Mouse (Mus musculus) left cerebral cortex, postnatal 25 days (tissue): ENCODE measurements around the gene Apba3. TPM values are rescaled to one million over a fixed set of nuclear protein-coding genes. Genes with fewer than 3 reads are reported as not detected.
A peak's percentile ranks its signal among the peaks of the same experiment; 100 is the strongest.
"Not testable (repeated sequence)": the region's sequence is repeated elsewhere in the genome, so short reads cannot be mapped to it uniquely, and the experiment has no call there.

ENCODE experiments used
- DNase-seq, 2 experiments: peaks; one replicate each; pipeline ENCODE4 v3.0.0; 2022; ENCODE audit warnings: low spot score in 2 of 2, mixed read lengths in 1 of 2
- intact Hi-C: fragments of 180-260 bp; cut with DNase I; formaldehyde crosslinking; loops from one replicate; pipeline ENCODE4 v1.15.1; 2025
- total RNA-seq, 2 experiments: library from RNA; stranded (reverse); gene quantifications; 2 replicates each; pipeline ENCODE4 v1.2.3; 2021

Apba3 gene
- 10 to 100 TPM; 38.6 to 40.0 TPM for total RNA-seq

DNA sequence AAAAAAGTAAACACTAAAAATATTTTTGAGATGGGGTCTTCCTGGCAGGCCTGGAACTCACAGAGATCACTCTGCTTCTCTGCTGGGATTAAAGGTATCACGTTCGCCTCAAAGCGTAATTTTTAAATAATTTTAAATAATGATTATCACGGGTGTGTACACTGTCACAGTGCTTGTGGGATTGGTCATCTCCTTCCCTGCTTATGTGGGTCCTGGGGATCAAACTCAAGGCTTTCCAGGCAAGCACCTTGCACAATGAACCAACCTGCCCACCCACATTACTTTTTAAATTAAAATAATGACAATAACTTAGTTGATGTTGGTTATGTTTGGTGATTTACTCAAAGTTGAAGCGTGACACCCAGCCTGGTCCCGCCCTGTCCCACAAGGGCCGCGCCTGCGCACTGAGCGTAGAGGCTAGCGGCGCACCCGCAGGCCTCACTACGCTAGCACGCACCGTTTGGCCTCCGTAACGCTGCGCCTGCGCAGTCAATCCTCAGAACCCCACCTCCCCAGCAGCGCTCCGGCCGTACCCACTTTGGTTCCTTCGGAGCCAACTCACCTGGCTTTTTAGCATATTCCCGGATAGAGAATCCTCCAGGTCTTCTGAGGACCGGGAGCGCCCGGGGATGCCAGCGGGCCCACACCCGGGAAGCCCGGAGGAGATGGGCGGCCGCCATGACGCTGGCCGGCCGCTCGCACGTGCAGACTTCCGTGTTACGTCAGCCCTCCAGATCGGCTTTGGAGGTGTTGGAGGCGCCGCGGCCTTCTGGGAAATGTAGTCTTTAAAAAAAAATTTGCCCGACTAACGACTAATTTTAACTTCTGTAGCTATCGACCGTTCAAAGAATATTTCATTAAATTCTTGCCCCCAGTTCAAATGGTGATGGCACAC lies at the start of gene Apba3, which contains the start of gene Mrpl54:
Gene Apba3 (plus strand): TSS at position 750 of the 895 bp plus-strand sequence.
Gene Mrpl54 (minus strand): TSS at position 724 of the 895 bp plus-strand sequence.
- intact Hi-C loops = no loop called here
- DNase-seq = peak; percentile 96 to 98

- DNase-seq = not testable (repeated sequence)
- intact Hi-C loops = loop anchor here (2.0 kb wide), 1 partner anchor 18 kb away; no protein-coding TSS in a partner anchor
These were observed 49.5 kb upstream of the Apba3 start for GRCm38 (mm10) chr10:81217267-81217666.

- DNase-seq = peak in 1 of 2 experiments; percentile 50
- intact Hi-C loops = loop anchor here (2.0 kb wide), 1 partner anchor 19 kb away; no protein-coding TSS in a partner anchor
These were observed 48.8 kb upstream of the Apba3 start for GRCm38 (mm10) chr10:81217964-81218363.

- DNase-seq = no peak
- intact Hi-C loops = no loop called here
These were observed 45.3 kb upstream of the Apba3 start for GRCm38 (mm10) chr10:81221402-81222015.

DNA sequence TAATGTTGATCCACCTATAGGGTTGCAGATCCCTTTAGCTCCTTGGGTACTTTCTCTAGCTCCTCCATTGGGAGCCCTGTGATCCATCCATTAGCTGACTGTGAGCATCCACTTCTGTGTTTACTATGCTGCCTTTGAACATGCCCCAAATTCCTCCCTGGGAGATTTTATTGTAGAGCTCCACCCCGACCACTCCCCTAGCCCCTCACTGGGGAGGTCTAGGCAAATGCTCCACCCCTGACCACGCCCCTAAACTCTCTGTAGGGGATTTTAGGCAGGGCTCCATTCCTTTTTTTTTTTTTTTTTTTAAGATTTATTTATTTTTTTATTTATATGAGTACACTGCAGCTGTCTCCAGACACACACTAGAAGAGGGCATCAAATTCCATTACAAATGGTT lies 43.0 kb upstream of the Apba3 start:
- DNase-seq, intact Hi-C loops: not testable (repeated sequence)

DNA sequence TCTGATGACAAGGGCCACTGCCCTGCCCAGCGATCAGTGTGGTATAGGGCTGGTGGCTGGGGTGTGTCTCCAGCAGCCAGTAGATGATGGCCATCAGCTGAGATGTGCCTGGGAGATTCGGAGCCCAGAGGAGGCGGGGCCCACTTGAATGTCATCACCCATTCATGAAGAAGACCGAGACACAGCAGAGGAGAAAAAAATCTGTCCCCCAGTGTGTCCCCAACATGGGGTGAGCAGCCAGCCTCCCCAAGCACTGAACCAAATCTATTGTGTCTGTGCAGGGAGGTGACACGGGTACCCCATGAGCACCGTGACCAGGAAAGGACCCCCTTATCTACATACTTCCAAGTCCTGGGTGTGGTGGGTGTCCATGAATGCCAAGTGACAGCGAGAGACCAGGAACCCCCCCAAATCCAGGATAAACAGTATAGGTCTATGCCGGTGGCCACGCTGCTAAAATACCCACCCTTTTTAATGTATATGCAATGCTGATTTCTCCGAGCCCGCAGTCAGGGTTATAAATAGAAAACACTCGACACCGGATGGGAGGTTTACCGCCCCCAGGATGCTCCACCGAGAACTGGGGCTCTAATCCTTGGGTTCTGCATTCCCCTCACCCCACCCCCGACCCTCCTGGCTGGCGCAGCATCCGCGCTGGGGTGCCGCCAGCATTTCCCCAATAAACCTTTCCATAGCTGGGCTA lies 36.9 kb upstream of the Apba3 start:
- DNase-seq = peak; percentile 52 to 76
- intact Hi-C loops = no loop called here

GRCm38 (mm10) chr10:81230438-81231332 lies 36.1 kb upstream of the Apba3 start, which contains the start of gene Atcay:
Gene Atcay (minus strand): TSS chr10:81230833.
- intact Hi-C loops = no loop called here
- peak; percentile 86 to 95 for DNase-seq

DNA sequence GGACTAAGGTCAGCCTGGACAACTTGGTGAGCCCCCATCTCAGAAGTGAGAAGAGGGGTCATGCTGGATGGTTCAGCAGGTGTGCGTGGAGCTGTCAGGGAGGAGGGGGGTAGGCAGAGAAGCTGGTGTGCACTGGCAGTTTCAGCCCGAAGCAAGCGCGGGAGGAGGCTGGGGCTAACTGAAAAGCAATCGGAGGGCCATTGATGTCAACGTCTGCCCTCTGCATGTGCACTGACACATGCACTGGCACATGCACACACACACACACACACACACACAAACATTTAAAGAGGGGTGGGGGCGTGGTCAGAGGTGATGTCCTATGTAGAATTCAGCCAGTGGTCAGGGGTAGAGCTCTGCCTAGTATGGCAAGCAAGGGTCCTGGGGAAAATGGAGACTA lies 35.3 kb upstream of the Apba3 start:
- no peak for DNase-seq
- intact Hi-C loops = no loop called here

DNA sequence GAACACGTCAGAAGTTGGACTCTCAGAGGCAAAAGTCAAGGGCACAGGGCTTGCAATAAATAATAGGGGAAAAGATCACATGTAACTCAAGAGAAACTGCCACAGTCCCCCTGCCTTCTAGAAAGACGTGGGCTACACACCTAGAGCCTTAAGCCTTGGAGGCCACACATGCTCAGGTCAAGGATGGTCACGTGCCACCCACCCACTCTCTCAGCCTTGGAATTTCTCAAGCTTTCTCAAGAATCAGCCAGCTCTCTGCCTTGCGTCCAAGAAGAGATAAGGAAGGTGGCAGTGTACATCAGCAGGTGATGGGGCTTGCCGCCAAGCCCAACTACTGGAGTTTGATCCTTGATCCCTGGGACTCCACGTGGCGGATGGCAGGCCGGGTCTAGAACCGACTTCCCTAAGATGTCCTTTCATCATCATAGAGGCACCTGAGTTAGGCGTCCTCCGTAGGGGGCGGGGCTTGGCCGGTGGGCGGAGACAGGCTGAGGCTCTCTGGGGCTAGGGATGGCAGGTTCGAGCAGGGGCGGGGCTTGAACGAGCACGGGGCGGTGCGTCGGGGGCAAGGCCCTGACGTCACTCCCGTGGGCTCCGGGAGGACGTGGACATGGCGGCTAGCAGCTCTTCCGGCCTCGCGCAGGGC lies 34.1 kb upstream of the Apba3 start, which contains the start of gene Zfr2:
Gene Zfr2 (plus strand): TSS at position 576 of the 646 bp plus-strand sequence.
- peak; percentile 93 to 97 for DNase-seq
- intact Hi-C loops = no loop called here

DNA sequence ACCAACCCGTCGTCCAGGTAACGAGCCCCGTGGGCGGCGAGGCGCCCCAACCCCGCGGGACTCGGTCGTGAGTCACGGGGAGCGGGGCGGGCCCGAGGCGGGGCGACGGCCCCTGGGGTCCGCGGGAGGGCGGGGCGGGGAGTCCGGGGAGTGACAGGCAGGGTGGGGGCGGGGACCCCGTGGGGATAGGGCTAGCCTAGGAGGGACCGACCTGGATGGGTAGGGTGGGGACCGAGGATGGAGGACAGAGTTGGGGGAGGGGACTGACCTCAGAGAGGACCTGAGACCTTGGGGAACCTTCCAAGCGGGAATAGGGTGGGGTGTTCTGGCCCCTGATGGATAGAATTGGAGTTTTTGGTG lies 33.6 kb upstream of the Apba3 start:
- DNase-seq = no peak
- intact Hi-C loops = no loop called here

- DNase-seq = no peak
- intact Hi-C loops = no loop called here
These were observed 32.6 kb upstream of the Apba3 start for GRCm38 (mm10) chr10:81234206-81234605.

- DNase-seq = no peak
- intact Hi-C loops = no loop called here
These were observed 30.1 kb upstream of the Apba3 start for GRCm38 (mm10) chr10:81236471-81237268.

GRCm38 (mm10) chr10:81238618-81239017 lies 28.1 kb upstream of the Apba3 start:
- intact Hi-C loops = no loop called here

GRCm38 (mm10) chr10:81240876-81241275 lies 25.9 kb upstream of the Apba3 start:
- intact Hi-C loops = no loop called here
- peak in 1 of 2 experiments; percentile 78 for DNase-seq

More at GRCm38 (mm10) chr10:81238618-81239017, 28.1 kb upstream of the Apba3 start:
- no peak for DNase-seq

DNA sequence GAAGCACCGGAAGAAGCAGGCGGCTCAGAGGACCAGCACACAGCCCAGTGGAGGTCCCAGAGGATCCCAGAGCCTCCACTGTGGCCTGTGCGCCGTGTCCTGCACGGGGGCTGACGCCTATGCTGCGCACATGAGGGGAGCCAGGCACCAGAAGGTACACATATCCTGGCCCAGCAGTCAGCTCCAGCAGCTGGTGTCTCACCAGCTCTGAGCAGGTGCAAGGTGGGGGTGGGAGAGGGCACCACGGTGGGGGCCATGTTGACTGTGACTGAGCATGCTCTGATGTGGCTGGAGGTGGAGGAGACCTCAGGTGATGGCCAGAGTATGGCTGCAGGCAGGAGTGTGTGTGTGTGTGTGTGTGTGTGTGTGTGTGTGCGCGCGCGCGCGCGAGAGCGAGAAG lies 24.7 kb upstream of the Apba3 start:
- DNase-seq = no peak
- intact Hi-C loops = no loop called here

DNA sequence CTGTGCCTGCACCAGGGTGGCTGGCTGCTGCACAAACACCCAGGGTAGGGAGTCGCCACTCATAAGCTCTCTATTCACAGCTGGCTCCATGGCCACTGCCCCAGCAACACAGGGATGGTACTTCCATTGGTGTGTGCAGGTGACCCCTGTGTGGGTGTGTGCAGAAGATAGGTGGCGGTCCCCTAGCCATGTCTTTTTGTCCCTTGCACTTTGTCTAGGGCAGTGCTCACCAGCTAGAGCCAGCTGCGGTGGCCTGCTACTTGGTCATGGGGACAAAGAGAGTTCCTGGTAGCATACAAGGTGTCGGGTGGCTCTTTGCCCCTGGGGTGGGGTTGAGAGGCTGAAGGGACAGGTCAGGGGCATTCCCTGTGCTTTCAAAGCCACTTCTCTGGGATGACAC lies 22.6 kb upstream of the Apba3 start:
- intact Hi-C loops = no loop called here

GRCm38 (mm10) chr10:81244595-81244994 lies 22.2 kb upstream of the Apba3 start:
- intact Hi-C loops = no loop called here
- DNase-seq = peak; percentile 70 to 77

More for the DNA sequence above, 22.6 kb upstream of the Apba3 start:
- no peak for DNase-seq

DNA sequence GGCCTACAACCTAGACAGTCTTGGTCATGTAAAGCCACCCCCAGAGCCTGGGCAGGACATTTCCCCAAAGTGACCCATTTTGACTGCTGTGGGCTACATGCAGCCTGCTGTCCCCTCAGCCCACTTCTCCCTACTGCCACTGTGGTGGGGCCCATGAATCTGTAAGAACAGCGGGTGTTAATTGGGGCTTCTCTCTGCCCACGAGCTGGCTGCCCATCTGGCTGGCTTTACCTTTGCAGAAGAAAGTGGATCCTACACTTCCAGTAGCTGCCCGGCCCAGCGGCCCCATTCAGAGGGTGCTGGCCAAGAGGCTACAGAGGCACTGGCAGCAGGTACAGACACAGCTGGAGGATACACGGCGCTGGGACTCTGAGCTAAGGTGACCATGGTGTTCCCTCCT lies 21.6 kb upstream of the Apba3 start:
- DNase-seq = peak in 1 of 2 experiments; percentile 79
- intact Hi-C loops = no loop called here
